Mouse (Mus musculus) intestine, embryonic 14.5 days (tissue): ENCODE data around the gene Uqcrq. TPM values are rescaled to one million over a fixed set of nuclear protein-coding genes. Genes with fewer than 3 reads are reported as not detected.

ENCODE experiments used
- ATAC-seq: fragments of 200-750 bp; cut with Nextera tagmentation; replicated peaks from 2 replicates; pipeline ENCODE4 v1.8.0; 2017; ENCODE audit warnings: low read depth, moderate number of reproducible peaks, moderate TSS enrichment, moderate library complexity; ENCODE audit not compliant: low FRiP score, low TSS enrichment
- DNase-seq: peaks from one replicate; pipeline ENCODE4 v3.0.0-alpha.2; 2018; ENCODE audit warnings: low spot score
- H3K27ac ChIP-seq: fragments of 300-500 bp; sonication (generic); 2 replicates; pipeline ENCODE4 v1.5.1; 2014; ENCODE audit warnings: low read depth, mild to moderate bottlenecking, control low read depth
- H3K27me3 ChIP-seq: fragments of 300-500 bp; sonication (generic); replicated peaks from 2 replicates; pipeline ENCODE4 v1.6.1; 2014; ENCODE audit warnings: low read length, control low read depth; ENCODE audit not compliant: control insufficient read depth, insufficient read depth
- H3K36me3 ChIP-seq: fragments of 300-500 bp; sonication (generic); 2 replicates; pipeline ENCODE4 v1.6.1; 2014; ENCODE audit warnings: low read length, control low read depth; ENCODE audit not compliant: control insufficient read depth, insufficient read depth
- H3K4me1 ChIP-seq: fragments of 300-500 bp; sonication (generic); replicated peaks from 2 replicates; pipeline ENCODE4 v1.6.1; 2014; ENCODE audit warnings: low read length, control low read depth, mixed read lengths; ENCODE audit not compliant: control insufficient read depth, insufficient read depth
- H3K4me2 ChIP-seq: fragments of 300-500 bp; sonication (generic); 2 replicates; pipeline ENCODE4 v1.6.1; 2014; ENCODE audit warnings: low read length
- H3K4me3 ChIP-seq: fragments of 300-500 bp; sonication (generic); 2 replicates; pipeline ENCODE4 v1.5.1; 2014; ENCODE audit warnings: low read depth, low read length, control low read depth, mixed read lengths
- H3K9ac ChIP-seq: fragments of 300-500 bp; sonication (generic); 2 replicates; pipeline ENCODE4 v1.6.1; 2014; ENCODE audit warnings: mild to moderate bottlenecking, low read length
- H3K9me3 ChIP-seq: fragments of 300-500 bp; sonication (generic); 2 replicates; pipeline ENCODE4 v1.6.1; 2016; ENCODE audit warnings: low read length, control low read depth; ENCODE audit not compliant: control insufficient read depth
- WGBS: fragments of 180-500 bp; shearing (Covaris S2); extraction: QIAGEN DNeasy Blood & Tissue Kit; methylation state at CpG from one replicate; pipeline ENCODE4 v1.1.7; 2014; 5-methylcytosine and 5-hydroxymethylcytosine counted together
- polyA plus RNA-seq: library from polyadenylated mRNA; unstranded; fragments of >200 nt; fragmentation: Nextera tagmentation; extraction: Ambion mirVana; gene quantifications from 2 replicates; pipeline ENCODE4 v1.2.1, GENCODE M21; 2014

The Uqcrq gene
- polyA plus RNA-seq, 1 experiment from 2014 or later, result 717 TPM

GRCm38 (mm10) chr11:53446183-53446582 lies 15.6 kb upstream of the Uqcrq start:
- H3K9ac ChIP-seq, result no peak overlapping the region
- no peaks in the 10 kb centered on the region for H3K36me3 ChIP-seq
- H3K4me2 ChIP-seq, result no peak overlapping the region
- H3K4me1 ChIP-seq, result no peaks in the 10 kb centered on the region; the same call in 1 of the 2 replicates
- no peak overlapping the region for H3K27ac ChIP-seq
- H3K27me3 ChIP-seq, result no peaks in the 10 kb centered on the region
- ATAC-seq (no peak), DNase-seq (no peak)
- no peaks in the 10 kb centered on the region for H3K9me3 ChIP-seq
- H3K4me3 ChIP-seq, result no peak overlapping the region
- WGBS, result 64% methylated on average over 13 of the region's 13 CpGs

GRCm38 (mm10) chr11:53445562-53445961 lies 14.9 kb upstream of the Uqcrq start:
- Histone ChIP-seq H3K4me3 (no peak overlapping the region), H3K9ac (no peak overlapping the region), H3K4me1 (no peaks in the 10 kb centered on the region; the same call in 1 of the 2 replicates), H3K27ac (no peak overlapping the region), H3K4me2 (no peak overlapping the region), H3K9me3 (no peaks in the 10 kb centered on the region), H3K36me3 (no peaks in the 10 kb centered on the region), H3K27me3 (no peaks in the 10 kb centered on the region)
- ATAC-seq (no peak), DNase-seq (no peak)
- WGBS, result 54% methylated on average over 13 of the region's 13 CpGs

GRCm38 (mm10) chr11:53443861-53444260 lies 13.2 kb upstream of the Uqcrq start:
- no peak overlapping the region for H3K27ac ChIP-seq
- WGBS, result 41% methylated on average over 6 of the region's 6 CpGs

GRCm38 (mm10) chr11:53441921-53442320 lies 11.3 kb upstream of the Uqcrq start:
- Histone ChIP-seq H3K36me3 (no peaks in the 10 kb centered on the region), H3K9me3 (no peaks in the 10 kb centered on the region), H3K4me3 (no peak overlapping the region), H3K9ac (no peak overlapping the region), H3K27me3 (no peaks in the 10 kb centered on the region), H3K4me2 (no peak overlapping the region), H3K4me1 (no peaks in the 10 kb centered on the region), H3K27ac (no peak overlapping the region)
- WGBS, result 31% methylated on average over 12 of the region's 12 CpGs
- no peak for ATAC-seq
- DNase-seq, result no peak

More at GRCm38 (mm10) chr11:53443861-53444260, 13.2 kb upstream of the Uqcrq start:
- Histone ChIP-seq H3K4me1 (no peaks in the 10 kb centered on the region), H3K9me3 (no peaks in the 10 kb centered on the region), H3K4me3 (no peak overlapping the region), H3K36me3 (no peaks in the 10 kb centered on the region), H3K27me3 (no peaks in the 10 kb centered on the region), H3K9ac (no peak overlapping the region), H3K4me2 (no peak overlapping the region)
- DNase-seq, result no peak
- ATAC-seq, result no peak

GRCm38 (mm10) chr11:53436338-53436737 lies 5.7 kb upstream of the Uqcrq start:
- Histone ChIP-seq H3K4me1 (no peaks in the 10 kb centered on the region; the same call in 1 of the 2 replicates), H3K27me3 (no peaks in the 10 kb centered on the region), H3K36me3 (no peaks in the 10 kb centered on the region), H3K27ac (no peak overlapping the region), H3K9ac (no peak overlapping the region), H3K4me3 (no peak overlapping the region), H3K4me2 (no peak overlapping the region), H3K9me3 (no peaks in the 10 kb centered on the region)
- ATAC-seq, result no peak
- no peak for DNase-seq
- WGBS, result 86% methylated on average over 6 of the region's 6 CpGs

GRCm38 (mm10) chr11:53435504-53435903 lies 4.9 kb upstream of the Uqcrq start:
- no peaks in the 10 kb centered on the region for H3K36me3 ChIP-seq
- H3K27me3 ChIP-seq, result no peaks in the 10 kb centered on the region
- WGBS, result 80% methylated on average over 8 of the region's 8 CpGs
- DNase-seq (no peak), ATAC-seq (no peak)
- H3K27ac ChIP-seq, result no peak overlapping the region
- no peaks in the 10 kb centered on the region for H3K9me3 ChIP-seq
- H3K4me2 ChIP-seq, result no peak overlapping the region
- H3K4me3 ChIP-seq, result no peak overlapping the region
- no peak overlapping the region for H3K9ac ChIP-seq
- no peaks in the 10 kb centered on the region; the same call in 1 of the 2 replicates for H3K4me1 ChIP-seq

- peaks cover 9% of the 10 kb centered on the region for H3K4me1 ChIP-seq
- 56% methylated on average over 6 of the region's 6 CpGs for WGBS
- no peak overlapping the region for H3K4me2 ChIP-seq
- no peak overlapping the region for H3K27ac ChIP-seq
- no peak overlapping the region for H3K4me3 ChIP-seq
- H3K9ac ChIP-seq, result no peak overlapping the region
- DNase-seq (no peak), ATAC-seq (no peak)
- no peaks in the 10 kb centered on the region for H3K27me3 ChIP-seq
- peaks cover 12% of the 10 kb centered on the region for H3K36me3 ChIP-seq
- no peaks in the 10 kb centered on the region for H3K9me3 ChIP-seq
Observed at GRCm38 (mm10) chr11:53433057-53433456, 2.4 kb upstream of the Uqcrq start.

- Histone ChIP-seq H3K27ac (peak overlapping the region; percentile 44; the same call in 1 of the 2 replicates), H3K36me3 (peaks cover 19% of the 10 kb centered on the region), H3K9me3 (no peaks in the 10 kb centered on the region), H3K4me1 (peaks cover 9% of the 10 kb centered on the region), H3K27me3 (no peaks in the 10 kb centered on the region), H3K4me3 (peak overlapping the region; percentile 95), H3K9ac (0 out of 2 replicates have a peak overlapping the region, but pooled peaks have one; percentile 17), H3K4me2 (peak overlapping the region; percentile 54)
- peak; percentile 59; the same call in 1 of the 2 replicates for ATAC-seq
- WGBS, result 11% methylated on average over 9 of the region's 9 CpGs
- no peak for DNase-seq
Observed at GRCm38 (mm10) chr11:53431347-53432056, 871 bp upstream of the Uqcrq start.

- no peaks in the 10 kb centered on the region for H3K27me3 ChIP-seq
- ATAC-seq, result peak; percentile 40
- H3K36me3 ChIP-seq, result peaks cover 19% of the 10 kb centered on the region
- H3K4me1 ChIP-seq, result peaks cover 9% of the 10 kb centered on the region
- H3K9ac ChIP-seq, result peak overlapping the region; percentile 86
- no peak for DNase-seq
- WGBS, result under 1% methylated on average over 34 of the region's 34 CpGs
- peak overlapping the region; percentile 94 for H3K4me2 ChIP-seq
- H3K4me3 ChIP-seq, result peak overlapping the region; percentile 95
- H3K9me3 ChIP-seq, result no peaks in the 10 kb centered on the region
- H3K27ac ChIP-seq, result peak overlapping the region; percentile 77
Observed at GRCm38 (mm10) chr11:53430300-53430669, 346 bp downstream of the Uqcrq start.
